Mouse (Mus musculus): ENCODE results near the gene Gnb1l. TPM values are rescaled to one million over a fixed set of nuclear protein-coding genes. Genes with fewer than 3 reads are reported as not detected.

Gene Gnb1l
- total RNA-seq (2012; rRNA removed): 10.9 and 13.7 TPM in 2 replicates

DNA sequence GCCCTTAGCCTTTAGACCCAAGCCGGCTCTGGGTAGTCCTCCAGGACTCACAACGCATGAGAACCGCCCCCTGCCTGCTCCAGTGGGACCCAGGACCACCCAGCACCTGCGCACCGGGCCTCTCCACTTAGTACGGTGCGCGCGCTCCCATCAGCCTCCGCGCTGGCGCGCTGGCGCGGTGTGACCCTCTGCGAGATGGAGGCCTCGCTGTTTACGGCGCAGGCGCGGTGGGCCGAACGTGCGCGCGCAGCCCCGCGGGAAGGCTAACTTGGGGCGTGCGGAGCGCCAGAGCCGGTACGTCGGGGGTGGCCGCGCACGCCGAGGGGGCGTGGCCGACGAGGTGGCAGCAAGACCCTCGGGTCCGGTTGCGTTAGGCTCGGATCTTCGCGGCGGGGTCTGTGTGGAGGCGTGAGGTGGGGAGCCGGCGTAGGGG is at the start of gene Gnb1l, which contains the start of gene Rtl10:
Gnb1l (plus strand) TSS at position 156 of the 433 bp plus-strand sequence.
Rtl10 (plus strand) TSS at position 344 of the 433 bp plus-strand sequence.
- TF ChIP-seq CHD2 (IDR thresholded peaks at IDR 0.05; ENCODE audit: low read depth, low read length) (no peak), ZC3H11A (IDR thresholded peaks at IDR 0.05; ENCODE audit: borderline replicate concordance, low read depth, low read length) (no peak), HCFC1 (IDR thresholded peaks at IDR 0.05; ENCODE audit: borderline replicate concordance, insufficient read depth, low read length) (no peak), MAFK (IDR thresholded peaks at IDR 0.05; ENCODE audit: insufficient read depth, low read depth, low read length) (no peak), ZNF384 (IDR thresholded peaks at IDR 0.05; ENCODE audit: low read depth, low read length) (no peak)
- peak within 1 kb of the TSS; percentile 86 to 95 for H3K4me3 ChIP-seq (ENCODE audit: insufficient read depth in 1 of 2, low read depth in 1 of 2, low read length in 2 of 2, poor library complexity in 1 of 2, severe bottlenecking in 1 of 2)
- in situ Hi-C loops (cut with MboI; ENCODE audit: low sequenced_read_pairs in 2 of 2, unreplicated experiment in 2 of 2): no loop called here

DNA sequence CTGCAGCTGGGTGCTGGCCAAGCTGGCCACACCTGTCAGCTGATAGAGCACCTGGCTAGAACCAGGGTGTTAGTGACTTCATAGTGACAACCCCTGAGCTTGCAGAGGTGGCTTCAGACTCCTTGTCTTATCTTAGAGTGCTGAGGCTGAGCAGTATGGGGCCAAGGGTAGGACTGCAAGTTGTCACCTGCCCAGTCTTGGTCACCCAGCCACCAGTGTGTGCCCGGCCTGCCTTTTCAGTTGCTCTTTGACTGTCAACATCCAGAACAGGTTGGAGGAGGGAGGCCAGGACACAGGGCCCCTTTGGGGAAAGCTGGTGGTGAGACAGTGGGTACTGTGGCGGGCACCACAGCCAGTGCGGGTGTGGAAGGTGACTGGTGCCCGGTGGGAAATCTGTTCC is 49.5 kb upstream of the Gnb1l start:
- no peaks in the 10 kb centered on the region for H3K9me3 ChIP-seq (ENCODE audit: control insufficient read depth, insufficient read depth, low read depth, low read length)
- H3K27ac ChIP-seq (ENCODE audit: insufficient read depth, low read depth, low read length, poor library complexity, severe bottlenecking): no peak overlapping the region
- TF ChIP-seq MAFK (IDR thresholded peaks at IDR 0.05; ENCODE audit: insufficient read depth, low read depth, low read length): no peak
- TF ChIP-seq ZNF384 (IDR thresholded peaks at IDR 0.05; ENCODE audit: low read depth, low read length): no peak
- no peak for TF ChIP-seq CHD2 (IDR thresholded peaks at IDR 0.05; ENCODE audit: low read depth, low read length)
- TF ChIP-seq ZC3H11A (IDR thresholded peaks at IDR 0.05; ENCODE audit: borderline replicate concordance, low read depth, low read length): no peak
- no peak for TF ChIP-seq HCFC1 (IDR thresholded peaks at IDR 0.05; ENCODE audit: borderline replicate concordance, insufficient read depth, low read length)
- no peak overlapping the region for H3K4me3 ChIP-seq (ENCODE audit: insufficient read depth in 1 of 2, low read depth in 1 of 2, low read length in 2 of 2, poor library complexity in 1 of 2, severe bottlenecking in 1 of 2)
- H3K9ac ChIP-seq (ENCODE audit: insufficient read depth, low read depth, low read length, poor library complexity, severe bottlenecking): no peak overlapping the region
- in situ Hi-C loops (cut with MboI; ENCODE audit: low sequenced_read_pairs in 2 of 2, unreplicated experiment in 2 of 2): no loop called here
- no peak for DNase-seq (ENCODE audit: low read depth, low spot score)
- no peaks in the 10 kb centered on the region for H3K4me1 ChIP-seq (ENCODE audit: control insufficient read depth in 2 of 2, insufficient read depth in 2 of 2, low read length in 2 of 2, poor library complexity in 1 of 2)
- no peaks in the 10 kb centered on the region for H3K36me3 ChIP-seq (ENCODE audit: control insufficient read depth, insufficient read depth, low read length, poor library complexity, severe bottlenecking)

More for the DNA sequence above, at the start of gene Gnb1l, which contains the start of gene Rtl10:
- Histone ChIP-seq H3K4me1 (ENCODE audit: control insufficient read depth in 2 of 2, insufficient read depth in 2 of 2, low read length in 2 of 2, poor library complexity in 1 of 2) (peaks cover 0 to 8% of the 10 kb centered on the region in 2 experiments; a peak in 1 of 4 replicates), H3K9me3 (ENCODE audit: control insufficient read depth, insufficient read depth, low read depth, low read length) (no peaks in the 10 kb centered on the region), H3K36me3 (ENCODE audit: control insufficient read depth, insufficient read depth, low read length, poor library complexity, severe bottlenecking) (peaks cover 15% of the 10 kb centered on the region), H3K27ac (ENCODE audit: insufficient read depth, low read depth, low read length, poor library complexity, severe bottlenecking) (peak within 1 kb of the TSS; percentile 8; the same call in 1 of the 2 replicates), H3K9ac (ENCODE audit: insufficient read depth, low read depth, low read length, poor library complexity, severe bottlenecking) (peak within 1 kb of the TSS; percentile 88)
- peak; percentile 91 for DNase-seq (ENCODE audit: low read depth, low spot score)

DNA sequence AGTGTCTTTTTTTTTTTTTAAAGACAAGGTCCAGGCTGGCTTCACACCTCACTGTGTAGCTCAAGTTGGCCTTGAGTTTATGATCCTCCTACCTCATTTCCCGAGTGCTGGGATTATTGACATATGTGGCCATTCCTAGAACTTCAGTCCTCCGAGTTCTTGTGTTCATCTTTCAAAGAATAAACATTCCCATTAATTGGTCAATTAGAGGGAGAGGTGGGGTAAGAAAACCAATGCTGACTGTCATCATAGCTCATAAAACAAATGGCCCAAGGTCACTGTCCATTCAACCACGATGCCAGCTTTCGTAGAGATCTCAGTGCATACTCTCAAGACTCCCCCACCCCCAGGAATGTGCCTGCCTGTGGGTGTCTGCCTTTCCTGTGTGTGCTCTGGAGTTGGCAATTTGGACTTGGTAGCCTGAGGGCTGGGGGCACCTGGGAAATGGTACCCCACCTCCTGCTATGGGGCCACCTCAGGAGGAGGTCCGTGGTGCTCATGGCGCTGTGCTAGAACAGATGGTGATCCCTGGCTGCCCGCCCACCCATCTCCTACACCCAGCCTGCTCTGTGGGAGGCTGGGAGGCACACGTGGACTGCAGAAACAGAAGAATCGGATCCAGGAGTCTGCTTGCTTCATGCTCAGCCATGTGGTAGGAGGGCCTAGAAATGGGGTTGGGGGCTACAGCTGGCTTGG is 46.9 kb upstream of the Gnb1l start:
- no peak for TF ChIP-seq CHD2 (IDR thresholded peaks at IDR 0.05; ENCODE audit: low read depth, low read length)
- TF ChIP-seq HCFC1 (IDR thresholded peaks at IDR 0.05; ENCODE audit: borderline replicate concordance, insufficient read depth, low read length): no peak
- TF ChIP-seq ZNF384 (IDR thresholded peaks at IDR 0.05; ENCODE audit: low read depth, low read length): no peak
- no peak for TF ChIP-seq MAFK (IDR thresholded peaks at IDR 0.05; ENCODE audit: insufficient read depth, low read depth, low read length)
- no peak for TF ChIP-seq ZC3H11A (IDR thresholded peaks at IDR 0.05; ENCODE audit: borderline replicate concordance, low read depth, low read length)
- DNase-seq (ENCODE audit: low read depth, low spot score): no peak
- Histone ChIP-seq H3K36me3 (ENCODE audit: control insufficient read depth, insufficient read depth, low read length, poor library complexity, severe bottlenecking) (no peaks in the 10 kb centered on the region), H3K9me3 (ENCODE audit: control insufficient read depth, insufficient read depth, low read depth, low read length) (no peaks in the 10 kb centered on the region), H3K4me3 (ENCODE audit: insufficient read depth in 1 of 2, low read depth in 1 of 2, low read length in 2 of 2, poor library complexity in 1 of 2, severe bottlenecking in 1 of 2) (no peak overlapping the region), H3K27ac (ENCODE audit: insufficient read depth, low read depth, low read length, poor library complexity, severe bottlenecking) (no peak overlapping the region), H3K4me1 (ENCODE audit: control insufficient read depth in 2 of 2, insufficient read depth in 2 of 2, low read length in 2 of 2, poor library complexity in 1 of 2) (no peaks in the 10 kb centered on the region), H3K9ac (ENCODE audit: insufficient read depth, low read depth, low read length, poor library complexity, severe bottlenecking) (no peak overlapping the region)
- in situ Hi-C loops (cut with MboI; ENCODE audit: low sequenced_read_pairs in 2 of 2, unreplicated experiment in 2 of 2): no loop called here

- TF ChIP-seq ZNF384 (IDR thresholded peaks at IDR 0.05; ENCODE audit: low read depth, low read length): no peak
- no peak for TF ChIP-seq MAFK (IDR thresholded peaks at IDR 0.05; ENCODE audit: insufficient read depth, low read depth, low read length)
- TF ChIP-seq HCFC1 (IDR thresholded peaks at IDR 0.05; ENCODE audit: borderline replicate concordance, insufficient read depth, low read length): no peak
- TF ChIP-seq CHD2 (IDR thresholded peaks at IDR 0.05; ENCODE audit: low read depth, low read length): no peak
- no peak for TF ChIP-seq ZC3H11A (IDR thresholded peaks at IDR 0.05; ENCODE audit: borderline replicate concordance, low read depth, low read length)
- Histone ChIP-seq H3K36me3 (ENCODE audit: control insufficient read depth, insufficient read depth, low read length, poor library complexity, severe bottlenecking) (no peaks in the 10 kb centered on the region; the same call in 1 of the 2 replicates), H3K27ac (ENCODE audit: insufficient read depth, low read depth, low read length, poor library complexity, severe bottlenecking) (no peak overlapping the region), H3K9ac (ENCODE audit: insufficient read depth, low read depth, low read length, poor library complexity, severe bottlenecking) (no peak overlapping the region), H3K4me3 (ENCODE audit: insufficient read depth in 1 of 2, low read depth in 1 of 2, low read length in 2 of 2, poor library complexity in 1 of 2, severe bottlenecking in 1 of 2) (no peak overlapping the region), H3K4me1 (ENCODE audit: control insufficient read depth in 2 of 2, insufficient read depth in 2 of 2, low read length in 2 of 2, poor library complexity in 1 of 2) (no peaks in the 10 kb centered on the region), H3K9me3 (ENCODE audit: control insufficient read depth, insufficient read depth, low read depth, low read length) (no peaks in the 10 kb centered on the region)
- in situ Hi-C loops (cut with MboI; ENCODE audit: low sequenced_read_pairs in 2 of 2, unreplicated experiment in 2 of 2): no loop called here
- DNase-seq (ENCODE audit: low read depth, low spot score): no peak
Observed at GRCm38 (mm10) chr16:18452361-18452862, 46.1 kb upstream of the Gnb1l start.
